Mouse (Mus musculus) fibroblast of lung, adult 2 months (primary cell): ENCODE results near the gene Usp35.

ENCODE experiments used
- DNase-seq: peaks from one replicate; pipeline ENCODE4 v3.0.0-alpha.2; 2011; ENCODE audit warnings: low read depth

The Usp35 gene

GRCm38 (mm10) chr7:97331726-97332666 is at the start of gene Usp35, which contains the start of gene Kctd21:
Gene Usp35, minus strand, starts transcription at chr7:97332020.
Gene Kctd21, plus strand, starts transcription at chr7:97332327.
- peak; percentile 88 for DNase-seq

DNA sequence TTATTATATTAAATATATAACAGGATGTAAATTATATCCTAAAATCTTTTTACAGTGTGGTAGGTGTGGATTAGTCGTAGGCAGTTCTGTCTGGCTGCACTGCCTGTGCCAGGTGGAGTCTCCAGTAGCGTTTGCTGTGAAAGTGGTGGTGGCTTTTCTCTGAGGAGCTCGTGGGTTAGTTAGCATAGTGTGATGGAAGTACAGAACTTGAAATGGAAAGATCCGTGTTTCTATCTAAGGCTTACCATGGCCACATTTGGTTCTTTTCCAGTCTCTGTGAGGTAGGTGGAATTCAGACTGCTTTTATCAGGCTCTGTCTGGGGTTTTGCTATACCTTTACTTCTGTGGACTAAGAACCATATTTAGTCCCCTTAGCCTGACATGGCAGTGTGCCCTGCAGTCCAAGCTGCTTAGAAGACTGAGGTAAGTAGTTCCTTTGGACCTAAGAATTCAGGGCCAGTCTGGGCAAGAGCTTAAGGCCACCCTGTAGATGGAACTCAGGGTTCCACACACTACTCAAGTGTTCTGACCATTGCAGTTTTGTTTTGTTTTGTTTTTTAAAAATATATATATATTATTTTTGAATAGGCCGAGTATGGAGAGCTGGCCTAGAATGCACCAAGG is 48.8 kb upstream of the Usp35 start:
- DNase-seq, result no peak

- no peak for DNase-seq
Observed at GRCm38 (mm10) chr7:97379304-97379703, 47.5 kb upstream of the Usp35 start.

GRCm38 (mm10) chr7:97375906-97376305 is 44.1 kb upstream of the Usp35 start:
- DNase-seq, result no peak

GRCm38 (mm10) chr7:97375101-97375500 is 43.3 kb upstream of the Usp35 start:
- no peak for DNase-seq

DNA sequence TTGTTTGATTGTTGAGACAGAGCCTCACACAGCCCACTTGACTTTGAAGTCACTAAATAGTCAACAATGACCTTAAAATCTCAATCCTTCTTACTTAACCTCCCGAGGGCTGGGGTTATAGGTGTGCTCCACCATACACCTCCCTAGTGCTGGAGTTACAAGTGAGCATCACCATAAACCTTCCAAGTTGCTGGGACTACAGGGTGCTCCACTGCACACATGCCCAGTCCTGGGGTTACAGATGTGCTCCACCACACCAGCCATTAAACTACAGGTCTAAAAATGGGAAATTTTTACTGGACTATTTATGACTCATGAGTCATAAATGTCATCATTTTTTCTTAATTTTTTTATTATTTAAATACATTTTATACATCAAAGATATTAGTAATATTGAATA is 34.1 kb upstream of the Usp35 start:
- no peak for DNase-seq

DNA sequence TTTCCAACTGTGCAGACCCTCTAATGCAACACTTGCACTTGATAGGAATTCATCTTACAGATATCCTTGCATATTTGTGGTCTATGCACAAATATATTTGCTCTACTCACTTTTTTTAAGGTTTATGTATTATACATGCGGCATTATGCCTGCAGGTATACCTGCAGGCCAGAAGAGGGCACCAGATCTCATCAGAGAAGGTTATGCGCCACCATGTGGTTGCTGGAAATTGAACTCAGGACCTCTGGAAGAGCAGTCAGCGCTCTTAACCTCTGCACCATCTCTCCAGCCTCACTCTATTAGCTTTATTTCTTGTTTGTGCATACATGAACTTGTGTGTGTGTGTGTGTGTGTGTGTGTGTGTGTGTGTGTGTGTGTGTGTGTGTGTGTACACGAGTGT is 29.6 kb upstream of the Usp35 start:
- no peak for DNase-seq

GRCm38 (mm10) chr7:97360955-97361354 is 29.1 kb upstream of the Usp35 start:
- DNase-seq, result no peak

DNA sequence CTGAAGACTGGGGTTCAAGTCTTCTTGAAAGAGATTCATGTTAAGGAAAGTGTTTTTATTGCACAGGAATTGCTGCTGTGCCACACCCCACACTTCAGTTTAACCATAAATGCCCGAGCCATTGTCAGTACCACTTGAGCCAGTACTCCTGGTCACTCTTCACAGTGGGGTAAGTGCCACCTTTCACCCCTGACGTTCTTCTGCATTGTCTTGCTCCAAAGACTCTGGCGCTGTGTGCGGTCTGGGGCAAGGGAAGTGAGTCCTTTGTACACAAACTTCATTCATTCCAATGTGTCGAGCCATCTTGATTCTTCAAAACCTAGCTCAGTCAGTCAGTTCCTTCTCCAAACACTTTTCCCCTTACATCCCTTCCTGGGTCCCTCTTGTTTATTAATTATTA is 28.3 kb upstream of the Usp35 start:
- DNase-seq, result no peak

DNA sequence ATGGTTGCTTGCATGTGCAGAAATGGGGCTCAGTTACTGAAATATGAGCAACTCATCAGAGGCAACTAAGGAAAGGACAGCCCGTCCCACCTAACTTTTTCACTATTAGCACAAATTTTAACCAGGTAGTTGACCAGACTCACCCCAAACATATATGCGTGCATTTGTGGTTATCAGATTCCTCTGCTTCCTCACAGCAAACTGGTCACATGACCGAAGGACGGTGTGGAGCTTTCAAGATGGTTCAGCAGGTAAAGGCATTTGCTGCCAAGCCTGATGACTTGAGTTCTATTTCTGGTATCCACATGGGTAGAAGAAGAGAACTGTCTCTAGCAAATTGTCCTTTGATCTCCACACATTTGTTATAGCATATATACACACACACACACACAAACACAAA is 26.5 kb upstream of the Usp35 start:
- no peak for DNase-seq

DNA sequence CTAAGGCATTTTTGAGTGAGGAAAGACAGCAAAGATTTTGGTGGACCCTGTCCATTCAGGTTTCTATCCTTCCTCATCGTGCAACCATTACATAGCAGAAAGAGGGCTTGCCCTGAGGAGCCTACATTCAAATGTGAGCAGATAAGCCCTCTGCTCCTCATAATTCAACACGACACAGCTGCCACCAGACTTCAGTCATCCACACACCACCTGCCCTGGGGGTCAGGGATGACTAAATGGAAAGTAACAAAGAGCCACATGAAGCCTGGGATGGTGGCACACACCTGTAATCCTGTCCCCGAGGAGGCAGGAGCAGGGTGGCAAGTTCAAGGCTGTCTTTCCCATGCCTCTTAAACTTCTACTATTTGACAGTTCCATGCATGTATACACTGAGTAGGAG is 26.0 kb upstream of the Usp35 start:
- no peak for DNase-seq

GRCm38 (mm10) chr7:97356875-97357276 is 25.1 kb upstream of the Usp35 start:
- peak; percentile 98 for DNase-seq

DNA sequence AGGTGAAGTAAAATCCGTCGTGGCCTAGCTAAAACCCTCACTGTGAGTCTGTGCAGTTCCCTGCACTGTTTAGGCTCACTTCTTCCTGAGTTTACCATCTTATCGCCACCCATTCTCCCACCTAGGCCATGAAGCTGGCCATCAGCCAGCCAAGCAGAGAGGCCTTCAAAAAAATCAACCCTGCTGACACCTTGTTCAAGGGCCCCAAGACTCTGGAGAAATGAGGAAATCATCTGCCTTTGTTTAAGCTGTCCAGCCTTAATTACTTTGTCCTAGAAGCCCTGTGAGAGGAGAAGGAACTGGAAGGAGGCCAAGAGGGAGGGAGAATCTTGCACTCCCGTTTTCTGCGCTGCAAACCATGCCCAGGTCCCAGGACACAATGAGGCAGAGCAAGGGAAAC is 24.4 kb upstream of the Usp35 start:
- DNase-seq, result no peak

DNA sequence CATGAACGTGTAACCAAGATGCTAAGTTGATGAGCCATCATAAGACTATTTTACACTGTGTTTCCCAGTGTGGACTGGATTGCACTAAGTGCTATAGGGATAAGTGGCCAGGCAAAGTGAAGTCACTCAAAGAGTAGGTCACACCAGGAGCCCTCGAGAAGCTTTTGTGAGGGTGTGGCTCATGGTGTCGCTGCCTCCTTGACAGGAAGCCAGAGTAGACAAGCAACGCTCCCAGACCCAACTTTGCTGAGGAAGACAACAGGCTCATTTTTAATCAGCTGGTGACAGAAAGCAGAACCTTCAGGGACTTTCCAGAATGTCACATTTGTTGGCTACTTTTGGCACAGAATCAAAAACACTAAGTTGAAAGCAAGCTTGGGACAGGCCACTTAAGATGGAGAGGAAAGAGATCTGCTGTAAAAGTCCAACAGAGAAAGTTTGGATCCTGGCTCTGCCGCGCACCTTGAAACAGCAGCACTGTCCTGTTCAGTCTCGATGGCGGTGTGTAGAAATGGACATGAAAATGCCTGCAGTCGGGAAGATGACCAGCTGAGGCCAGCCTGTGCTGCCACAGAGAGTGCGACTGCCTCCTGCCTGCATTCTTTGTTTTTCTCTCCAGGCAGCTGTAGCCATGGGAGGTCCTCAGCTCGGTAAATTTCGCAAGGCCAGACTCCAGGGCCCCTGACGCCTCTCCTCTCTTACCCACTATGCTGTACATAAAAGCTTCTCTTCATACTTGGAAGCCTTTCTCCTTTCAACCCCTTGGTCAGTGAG is 23.4 kb upstream of the Usp35 start:
- no peak for DNase-seq

DNA sequence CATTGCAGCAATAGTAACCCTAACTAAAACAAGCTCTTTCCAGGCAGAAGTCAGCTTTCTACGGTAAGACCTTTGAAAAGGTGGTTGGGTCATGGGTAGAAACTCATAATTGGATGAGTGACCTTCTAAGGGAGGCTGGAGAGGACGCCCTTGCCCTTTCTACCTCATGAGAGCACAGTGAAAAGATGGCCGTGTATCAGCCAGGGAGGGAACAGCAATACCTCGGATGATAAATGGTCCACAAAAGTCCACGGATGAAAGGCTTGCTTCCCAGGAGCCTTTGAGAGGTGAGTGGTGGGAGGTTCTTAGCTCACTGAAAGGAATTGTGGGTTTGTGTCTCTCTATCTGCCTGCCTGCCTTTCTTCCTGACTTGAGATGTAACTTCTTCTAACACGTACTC is 21.5 kb upstream of the Usp35 start:
- no peak for DNase-seq

DNA sequence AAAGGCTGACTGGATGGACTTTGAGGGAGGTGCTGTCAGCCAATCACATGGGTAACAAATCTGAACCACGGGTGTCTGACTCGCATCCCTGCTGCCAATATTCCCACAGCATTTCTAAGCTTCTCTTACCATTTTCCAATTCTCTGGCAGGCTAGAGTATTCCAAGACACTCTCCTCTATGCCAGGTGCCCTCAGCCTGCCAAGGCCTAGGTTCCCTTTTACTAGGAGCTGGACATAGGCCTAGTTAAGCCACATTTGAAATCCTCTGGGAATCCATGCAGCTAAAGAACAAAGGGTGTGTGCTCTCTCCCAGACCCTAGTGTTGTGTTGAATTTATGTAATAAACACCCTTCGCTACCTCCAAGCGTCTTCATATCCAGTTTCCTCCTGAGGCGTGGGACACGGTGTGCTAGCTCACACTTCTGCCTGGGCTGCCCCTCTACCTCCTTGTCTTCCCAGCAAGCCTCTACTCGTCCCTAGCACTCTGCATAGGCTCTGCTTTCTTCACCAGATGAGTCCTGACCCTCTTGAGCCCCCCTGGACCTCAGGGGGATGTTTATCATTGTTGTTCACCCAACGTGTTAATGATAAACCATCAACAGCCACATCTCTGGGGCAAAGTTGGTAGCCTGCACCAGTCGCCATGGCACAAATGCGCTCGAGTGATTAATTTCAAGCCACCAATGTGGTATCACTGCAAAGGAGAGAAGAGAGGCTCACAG is 20.1 kb upstream of the Usp35 start:
- DNase-seq, result no peak

DNA sequence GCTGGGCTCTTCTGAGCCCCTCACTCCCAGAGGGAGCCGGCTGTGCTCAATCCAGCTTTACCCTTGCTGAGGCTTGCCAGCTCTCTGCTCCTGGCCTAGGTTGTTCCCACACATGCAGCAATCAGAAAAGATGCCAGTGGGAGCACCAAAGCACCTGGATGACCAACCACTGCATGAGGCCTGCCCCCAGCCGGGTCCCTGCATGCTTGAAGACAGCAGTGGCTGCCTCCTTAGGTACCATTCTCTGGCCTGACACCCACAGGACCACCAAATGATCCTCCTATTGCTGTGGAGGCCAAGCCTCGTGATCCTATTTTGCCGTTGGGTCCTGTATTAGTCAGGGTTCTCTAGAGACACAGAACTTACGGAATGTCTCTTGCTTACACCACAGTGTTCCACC is 19.1 kb upstream of the Usp35 start:
- no peak for DNase-seq

DNA sequence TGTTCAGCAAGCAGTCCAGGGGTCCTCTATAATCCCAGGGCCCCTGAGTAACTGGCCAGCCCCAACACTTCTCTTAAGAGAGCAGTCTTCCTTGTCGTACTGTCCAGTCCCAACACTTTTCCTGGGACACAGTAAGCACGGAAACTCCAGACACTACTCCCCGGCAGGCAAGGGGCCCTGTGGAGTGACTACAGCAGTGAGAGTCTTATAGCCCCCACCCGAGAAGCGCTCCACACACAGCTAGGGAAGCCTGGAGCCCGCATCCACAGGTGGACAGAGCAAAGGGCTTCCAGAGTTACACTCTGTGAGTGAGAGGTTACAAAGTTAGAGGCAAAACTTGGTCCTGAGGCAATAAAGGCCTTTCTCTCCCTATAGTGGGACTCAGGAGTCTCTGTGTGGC is 17.6 kb upstream of the Usp35 start:
- no peak for DNase-seq

DNA sequence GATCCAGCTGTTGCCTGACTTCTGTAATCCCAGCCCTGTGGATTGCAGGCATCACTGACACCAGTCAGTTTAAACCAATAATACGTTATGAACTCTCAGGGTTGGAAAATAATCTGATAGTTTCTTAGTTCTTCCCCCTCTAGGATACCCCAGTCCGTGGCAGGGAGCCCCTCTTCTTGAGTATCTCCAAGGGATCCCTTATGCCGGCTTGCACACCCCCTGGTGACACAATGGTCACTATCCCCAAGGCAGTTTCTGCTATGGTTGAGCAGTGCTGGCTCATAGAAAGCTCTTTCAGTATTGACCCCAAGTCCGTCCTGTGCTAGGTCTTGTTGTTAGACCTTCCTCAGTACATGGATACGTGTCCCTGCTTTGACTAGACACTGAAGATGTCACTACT is 17.0 kb upstream of the Usp35 start:
- no peak for DNase-seq

- DNase-seq, result no peak
Observed at GRCm38 (mm10) chr7:97348318-97348717, 16.5 kb upstream of the Usp35 start.

GRCm38 (mm10) chr7:97347464-97347863 is 15.6 kb upstream of the Usp35 start:
- DNase-seq, result no peak

GRCm38 (mm10) chr7:97346822-97347166 is 15.0 kb upstream of the Usp35 start:
- DNase-seq, result no peak
